Mouse (Mus musculus) thymus, postnatal 10 days (tissue): ENCODE data around the gene Elovl3.
A peak's percentile ranks its signal among the peaks of the same experiment; 100 is the strongest.
"Not testable (repeated sequence)": the region's sequence is repeated elsewhere in the genome, so short reads cannot be mapped to it uniquely, and the experiment has no call there.

Experiments used
- DNase-seq, 2 experiments: peaks; one replicate each; pipeline ENCODE4 v3.0.0; 2021; ENCODE audit warnings: low spot score in 2 of 2

Elovl3 gene

DNA sequence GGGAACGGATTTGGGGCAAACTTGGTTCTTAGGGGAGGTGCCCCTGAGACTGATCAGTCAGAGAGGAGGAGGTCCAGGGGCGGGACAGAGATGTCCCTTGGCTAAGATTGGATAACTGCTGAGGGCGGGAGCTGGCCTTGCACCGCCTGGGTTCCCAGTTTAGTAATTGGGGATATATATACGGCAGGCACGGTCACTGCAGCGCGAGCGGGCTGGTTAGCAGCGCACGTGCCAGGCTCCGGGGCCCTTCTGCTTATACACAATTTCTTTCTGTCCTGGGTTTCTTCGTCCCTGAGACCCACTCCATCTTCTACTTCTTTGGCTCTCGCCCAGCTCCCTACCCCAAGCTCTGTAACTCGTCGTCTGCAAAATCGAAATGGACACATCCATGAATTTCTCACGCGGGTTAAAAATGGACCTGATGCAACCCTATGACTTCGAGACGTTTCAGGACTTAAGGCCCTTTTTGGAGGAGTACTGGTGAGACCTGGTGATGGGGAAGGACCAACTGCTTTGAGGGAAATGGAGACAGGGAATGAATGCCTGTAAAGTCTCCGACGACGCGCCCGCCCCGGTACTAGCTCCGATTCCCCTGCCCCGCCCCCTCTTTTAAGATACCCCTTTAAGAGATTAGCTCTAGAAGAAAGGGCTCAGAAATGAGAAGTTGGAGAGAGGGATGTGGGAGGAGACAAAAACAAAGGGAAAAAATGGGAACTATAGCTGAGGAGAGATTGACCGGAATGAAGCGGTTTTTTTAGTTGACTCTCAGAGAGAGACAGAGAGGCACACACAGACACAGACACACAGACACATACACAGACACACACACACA is at the start of gene Elovl3:
Elovl3 (plus strand) TSS at position 204 of the 832 bp plus-strand sequence.
- DNase-seq = no peak

DNA sequence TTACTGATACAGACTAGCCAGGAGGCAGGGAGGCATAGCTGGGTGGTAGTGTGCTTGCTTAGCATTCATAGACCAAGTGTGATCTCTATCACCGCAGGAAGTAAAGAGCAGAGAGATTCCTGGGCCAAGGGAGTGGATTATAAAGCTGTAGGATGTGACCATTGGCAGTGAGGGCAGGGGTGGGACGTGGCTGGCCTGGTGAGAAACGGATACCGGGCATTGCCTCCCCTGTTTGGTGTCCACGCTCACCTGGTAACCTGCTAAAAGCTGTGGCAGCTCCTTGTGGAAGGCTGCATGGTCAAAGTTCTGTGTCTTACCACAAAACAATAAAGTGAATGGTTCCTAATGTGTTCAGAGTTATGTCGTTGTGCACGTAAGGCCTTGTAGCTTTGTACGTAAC is 46.5 kb upstream of the Elovl3 start:
- no peak for DNase-seq

DNA sequence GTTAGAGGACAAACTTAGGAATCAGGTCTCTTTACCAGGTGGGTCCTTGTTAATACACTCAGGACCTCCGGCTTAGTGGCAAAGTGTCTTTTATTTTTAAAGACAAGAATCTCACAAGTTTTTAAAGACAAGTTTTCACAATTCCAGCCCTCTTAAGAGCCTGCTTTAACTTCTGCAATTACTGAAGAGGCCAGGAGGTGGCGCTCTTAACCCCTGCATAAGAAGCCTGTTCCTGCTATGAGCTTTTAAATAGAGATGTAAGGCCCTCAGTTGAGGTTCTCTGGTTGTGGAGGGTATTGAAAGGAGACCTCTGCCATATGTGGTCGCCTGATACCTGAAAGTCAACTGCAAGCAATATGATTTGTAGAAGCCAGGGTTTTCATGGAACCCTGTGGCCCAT is 45.4 kb upstream of the Elovl3 start:
- peak in 1 of 2 experiments; percentile 47 for DNase-seq

DNA sequence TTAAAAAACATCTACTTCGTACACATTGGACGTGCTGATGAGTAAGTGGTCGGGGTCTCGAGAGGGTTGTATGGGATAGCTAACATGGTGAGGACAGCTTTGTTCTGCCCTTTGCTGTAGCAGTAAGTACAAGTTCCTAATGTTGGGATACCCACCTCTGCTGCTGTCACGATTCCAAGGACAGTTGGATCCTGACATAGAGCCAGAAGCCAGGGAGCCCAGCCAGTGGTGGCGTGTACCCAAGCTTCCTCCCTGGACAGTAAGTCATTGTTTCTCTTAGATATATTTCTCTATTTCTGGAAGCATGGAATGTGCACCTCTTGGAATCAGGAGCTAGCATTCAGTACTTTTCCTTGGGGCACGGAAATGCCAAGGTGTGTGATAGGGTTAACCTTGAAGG is 43.8 kb upstream of the Elovl3 start:
- no peak for DNase-seq

DNA sequence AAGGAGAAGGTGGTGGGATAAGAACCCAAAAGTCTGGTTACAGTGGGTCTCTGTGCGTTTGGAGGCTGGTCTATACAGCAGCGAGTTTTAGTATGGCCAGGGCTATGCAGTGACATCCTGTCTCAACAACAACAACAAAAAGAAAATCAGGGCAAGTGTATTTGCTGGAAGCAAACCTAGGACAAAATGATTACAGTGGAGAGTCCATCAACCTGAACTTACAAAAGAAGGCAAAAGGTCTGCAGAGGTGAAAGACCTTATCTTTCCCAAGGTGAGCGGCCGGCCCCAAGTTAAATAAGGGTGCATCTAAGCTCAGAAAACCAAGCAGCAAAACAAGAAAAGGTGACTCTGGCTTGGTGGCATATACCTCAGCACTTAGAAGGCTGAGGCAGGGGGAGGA is 40.1 kb upstream of the Elovl3 start:
- DNase-seq = no peak

DNA sequence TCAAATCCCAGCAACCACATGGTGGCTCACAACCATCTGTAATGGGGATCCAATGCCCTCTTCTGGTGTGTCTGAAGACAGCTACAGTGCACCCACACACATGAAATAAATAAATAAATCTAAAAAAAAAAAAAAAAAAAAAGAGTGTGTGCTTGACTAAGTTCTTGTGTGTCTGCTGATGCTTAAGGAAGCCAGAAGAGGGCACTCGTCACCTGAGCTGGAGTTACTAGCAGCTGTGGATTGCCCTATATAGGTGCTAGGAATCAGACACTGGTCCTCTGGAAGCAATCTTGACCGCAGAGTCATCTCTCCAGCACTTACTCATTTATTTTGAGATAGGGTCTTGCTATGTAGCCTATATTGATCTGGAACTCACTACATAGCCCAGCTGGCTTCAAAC is 37.6 kb upstream of the Elovl3 start:
- DNase-seq = no peak

DNA sequence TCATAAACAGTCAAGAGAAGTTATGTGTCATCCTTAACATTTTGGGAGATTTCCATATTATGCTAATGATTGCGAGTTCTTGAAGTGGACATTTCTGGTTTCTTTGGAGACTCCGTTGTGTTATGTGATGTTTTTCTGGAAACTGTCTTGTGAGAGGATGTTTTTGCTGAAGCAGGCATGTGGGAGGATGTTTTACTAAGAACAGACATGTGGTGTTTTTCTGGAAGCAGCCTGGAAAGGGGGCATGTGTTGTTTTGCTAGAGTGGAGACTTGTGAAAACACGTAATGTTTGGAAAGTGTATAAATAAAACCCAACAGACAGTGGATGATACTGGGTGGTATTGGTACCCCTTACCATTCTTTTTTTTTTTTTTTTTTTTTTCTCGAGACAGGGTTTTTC is 36.4 kb upstream of the Elovl3 start:
- DNase-seq = no peak

DNA sequence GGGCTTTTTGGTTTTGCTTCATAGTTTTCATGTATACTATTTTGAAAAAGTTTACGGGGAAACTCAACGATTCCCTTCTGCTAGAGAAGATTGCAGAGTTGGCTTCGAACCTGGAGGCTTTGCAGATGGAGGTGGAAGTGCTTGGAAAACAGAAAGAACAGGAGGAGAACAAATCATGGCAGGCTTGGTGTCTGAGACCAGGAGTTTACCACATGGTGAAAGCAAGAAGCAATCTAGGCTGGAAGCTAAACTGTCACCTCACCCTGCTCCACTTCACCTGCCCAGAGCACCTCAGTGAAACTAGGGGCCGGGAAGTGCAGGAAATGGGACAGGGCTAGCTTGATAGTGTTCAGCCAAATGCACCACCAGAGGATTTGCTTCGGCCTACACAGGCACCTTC is 35.3 kb upstream of the Elovl3 start:
- DNase-seq = no peak

DNA sequence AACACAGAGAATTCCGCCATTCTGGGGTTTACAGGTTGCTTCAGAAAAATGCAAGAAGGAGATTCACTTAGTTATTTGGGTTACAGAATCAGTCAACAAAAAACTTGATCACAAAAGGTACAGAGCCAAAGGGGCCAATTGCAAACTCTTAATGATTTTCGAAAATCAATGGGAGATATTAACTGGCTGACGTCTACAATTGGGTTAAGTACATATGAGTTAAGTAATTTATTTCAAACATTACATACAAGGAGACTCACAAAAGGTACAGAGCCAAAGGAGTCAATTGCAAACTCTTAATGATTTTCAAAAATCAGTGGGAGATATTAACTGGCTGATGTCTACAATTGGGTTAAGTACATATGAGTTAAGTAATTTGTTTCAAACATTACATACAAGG is 32.1 kb upstream of the Elovl3 start:
- no peak for DNase-seq

DNA sequence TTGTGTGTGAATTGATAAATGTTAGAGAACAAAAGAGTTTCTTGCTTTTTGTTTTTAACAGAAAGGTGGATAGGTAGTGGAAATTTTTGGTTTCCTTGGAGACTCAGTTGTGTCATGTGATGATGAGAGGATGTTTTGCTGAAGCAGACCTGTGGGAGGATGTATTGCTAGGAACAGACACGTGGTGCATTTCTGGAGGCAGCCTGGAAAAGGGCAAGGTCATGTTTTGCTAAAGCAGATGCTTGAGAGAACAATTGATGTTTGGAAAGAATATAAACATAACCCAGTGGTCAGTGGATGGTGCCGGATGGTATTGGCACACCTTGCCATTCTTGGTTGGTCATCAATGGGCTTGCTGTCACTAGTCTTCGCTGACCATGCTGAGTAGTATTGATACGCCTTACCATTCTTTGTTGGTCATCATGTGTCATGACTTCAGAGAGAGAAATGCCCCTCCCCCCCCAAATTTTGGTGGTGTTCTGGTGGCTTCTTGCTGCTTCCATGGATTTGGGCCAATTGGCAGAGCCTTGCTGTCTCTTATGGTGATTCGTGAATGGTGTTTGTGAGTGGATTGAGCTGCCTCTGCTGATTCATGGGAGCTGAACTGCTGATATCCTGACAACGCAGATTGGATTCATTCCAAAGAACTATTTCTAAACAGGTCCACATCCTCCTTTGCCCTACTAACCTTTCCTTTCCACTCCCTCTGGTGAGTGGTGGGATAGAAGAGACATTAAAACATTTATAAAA is 28.1 kb upstream of the Elovl3 start:
- DNase-seq = no peak

DNA sequence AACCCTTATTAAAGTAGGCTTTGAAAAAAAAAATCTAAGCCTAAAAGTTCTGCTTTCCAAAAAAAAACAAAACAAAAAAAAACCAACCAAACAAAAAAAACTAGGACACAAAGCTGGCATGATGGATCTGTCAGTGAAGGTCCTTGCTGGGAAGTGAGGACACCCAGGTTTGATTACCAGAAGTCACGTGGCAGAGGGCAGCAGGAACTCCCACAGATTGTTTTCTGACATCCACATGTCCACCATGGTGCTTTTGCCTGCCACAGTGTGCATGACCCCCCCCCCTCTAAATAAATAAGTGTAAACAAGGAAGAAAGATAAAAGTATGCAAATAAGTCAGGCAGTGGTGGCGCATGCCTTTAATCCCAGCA is 27.5 kb upstream of the Elovl3 start:
- DNase-seq = no peak

DNA sequence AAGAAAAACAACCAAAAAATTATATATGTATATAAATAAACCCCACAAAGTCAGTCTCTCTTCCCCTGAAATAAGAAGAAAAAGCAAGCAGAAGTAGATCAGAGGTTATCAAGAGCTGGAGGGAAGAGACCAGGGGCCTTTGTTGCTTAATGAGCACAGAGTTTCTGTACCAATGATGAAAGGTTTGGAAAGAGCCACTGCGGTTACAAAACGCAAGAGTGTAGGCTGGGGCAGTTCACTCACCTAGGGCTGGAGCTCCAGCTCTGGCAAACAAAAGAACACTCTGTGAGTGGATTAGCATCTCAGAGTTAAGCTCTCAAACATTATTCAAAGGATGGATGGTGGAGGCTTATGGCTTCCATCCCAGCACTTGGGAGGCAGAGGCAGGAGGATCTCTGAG is 21.5 kb upstream of the Elovl3 start:
- DNase-seq = no peak

DNA sequence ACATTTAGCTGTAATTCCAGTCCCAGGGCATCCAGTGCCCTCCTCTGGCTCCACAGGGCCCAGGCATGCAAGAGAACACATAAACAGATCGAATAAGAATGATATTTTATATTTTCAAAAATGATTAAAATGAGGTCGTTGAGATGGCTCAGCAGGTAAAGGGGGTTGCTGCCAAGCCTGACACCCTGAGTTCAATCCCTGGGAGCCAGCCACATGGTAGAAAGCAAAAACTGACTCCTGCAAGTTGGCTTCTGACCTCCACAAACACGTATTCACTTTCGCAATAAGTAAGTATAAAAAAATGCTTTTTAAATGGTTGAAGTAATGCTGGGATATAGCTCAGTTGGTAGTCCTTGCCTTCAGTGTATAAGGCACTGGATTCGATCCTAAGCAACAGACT is 20.9 kb upstream of the Elovl3 start:
- no peak for DNase-seq

DNA sequence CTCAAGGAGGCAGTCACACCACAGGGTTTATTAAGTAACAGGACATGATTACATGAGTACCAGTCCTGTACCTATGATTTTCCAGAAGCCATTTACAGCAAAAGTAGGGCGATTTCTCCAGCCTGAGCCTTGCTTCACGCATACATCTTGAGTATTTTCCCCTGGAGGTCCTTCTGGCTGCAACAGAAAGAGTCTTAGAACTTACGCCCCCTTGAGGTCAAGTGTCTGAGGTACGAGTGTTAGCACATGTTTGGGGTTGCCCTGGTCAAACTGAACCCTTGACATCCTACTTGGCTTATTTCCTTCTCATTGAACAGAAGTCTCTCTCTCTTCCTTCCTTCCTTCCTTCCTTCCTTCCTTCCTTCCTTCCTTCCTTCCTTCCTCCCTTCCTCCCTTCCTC is 17.1 kb upstream of the Elovl3 start:
- DNase-seq = no peak

DNA sequence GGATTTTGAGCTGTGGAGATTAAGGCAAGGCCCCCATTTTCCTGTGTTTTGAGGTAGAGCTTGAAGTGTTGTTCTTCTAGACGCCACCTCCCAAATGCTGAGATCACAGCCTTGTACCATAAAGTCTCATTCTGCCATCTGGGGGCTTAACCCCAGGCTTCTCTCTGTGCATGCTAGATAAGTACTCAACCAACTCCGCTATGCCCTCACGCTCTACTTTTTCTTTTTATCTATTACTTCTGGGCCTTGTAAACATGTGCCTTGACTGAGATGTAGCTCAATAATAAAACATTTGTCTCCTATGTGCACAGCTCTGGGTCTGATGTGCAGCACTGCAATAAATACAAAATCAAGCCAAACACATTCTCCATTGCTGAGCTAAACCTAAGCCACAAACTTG is 12.2 kb upstream of the Elovl3 start:
- no peak for DNase-seq

DNA sequence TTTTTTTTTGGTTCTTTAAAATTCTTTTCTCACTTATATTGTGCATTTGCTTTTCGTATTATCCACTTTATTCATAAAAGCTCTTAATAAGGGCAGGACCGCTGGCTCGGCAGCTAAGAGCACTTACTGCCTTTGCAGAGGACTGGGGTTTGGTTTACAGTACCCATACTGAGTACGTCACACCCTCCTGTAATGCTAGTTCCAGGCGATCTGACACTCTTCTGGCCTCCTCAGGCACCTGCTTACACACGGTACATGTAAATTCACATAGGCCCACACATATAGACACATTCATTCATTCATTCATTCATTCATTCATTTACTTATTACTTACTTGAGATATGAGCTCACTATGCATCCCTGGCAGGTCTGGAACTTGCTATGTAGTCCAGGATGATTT is 10.8 kb upstream of the Elovl3 start:
- DNase-seq = no peak

DNA sequence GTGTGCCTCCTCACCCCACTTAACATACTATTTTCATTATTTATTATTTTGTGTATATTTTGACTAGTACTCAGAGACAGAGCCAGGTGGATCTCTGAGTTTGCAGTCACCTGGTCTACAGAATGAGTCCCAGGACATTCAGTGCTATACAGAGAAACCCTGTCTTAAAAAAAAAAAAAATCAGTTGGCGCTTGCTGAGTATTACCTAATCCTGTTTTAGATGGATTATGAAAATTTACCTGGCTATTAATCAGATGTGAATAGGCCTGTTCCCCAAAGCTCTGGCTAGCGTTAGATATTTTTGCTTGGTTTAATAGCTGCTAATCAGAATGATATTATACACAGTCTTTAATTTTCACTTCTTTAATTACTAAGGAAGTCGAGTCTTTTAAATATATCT is 7.8 kb upstream of the Elovl3 start:
- no peak for DNase-seq

DNA sequence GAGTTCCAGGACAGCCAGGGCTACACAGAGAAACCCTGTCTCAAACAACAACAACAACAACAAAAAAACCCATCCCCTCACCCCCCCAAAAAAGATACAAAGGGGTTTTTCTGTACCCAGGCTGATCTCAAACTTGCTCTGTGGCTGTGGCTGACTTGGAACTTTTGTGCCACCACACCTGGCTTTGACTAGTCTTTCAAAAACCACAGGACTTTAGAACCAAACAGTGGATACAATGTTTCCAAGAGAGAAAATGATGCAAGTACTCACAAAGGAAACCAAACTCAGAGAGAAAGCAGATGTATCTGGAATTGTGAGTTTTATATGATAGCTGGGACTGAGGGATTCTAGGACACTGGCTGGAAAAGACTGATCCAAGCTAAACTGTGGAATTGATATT is 7.0 kb upstream of the Elovl3 start:
- DNase-seq = no peak

DNA sequence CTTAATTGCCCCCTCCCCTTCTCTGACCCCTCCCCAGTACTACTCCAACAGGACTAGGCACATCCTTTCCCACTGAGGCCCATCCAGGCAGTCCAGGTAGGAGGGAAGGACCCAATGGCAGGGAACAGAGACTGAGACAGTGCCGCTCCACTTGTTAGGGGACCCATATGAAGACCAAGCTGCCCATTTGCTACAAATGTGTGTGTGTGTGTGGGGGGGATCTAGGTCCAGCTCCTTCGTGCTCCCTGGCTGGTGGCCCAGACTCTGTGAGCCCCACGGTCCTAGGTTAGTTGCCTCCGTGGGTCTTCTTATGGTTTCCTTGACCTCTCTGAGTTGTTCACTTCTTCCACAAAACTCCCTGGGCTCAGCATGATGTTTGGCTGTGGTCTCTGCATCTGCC is 5.4 kb upstream of the Elovl3 start:
- no peak for DNase-seq

DNA sequence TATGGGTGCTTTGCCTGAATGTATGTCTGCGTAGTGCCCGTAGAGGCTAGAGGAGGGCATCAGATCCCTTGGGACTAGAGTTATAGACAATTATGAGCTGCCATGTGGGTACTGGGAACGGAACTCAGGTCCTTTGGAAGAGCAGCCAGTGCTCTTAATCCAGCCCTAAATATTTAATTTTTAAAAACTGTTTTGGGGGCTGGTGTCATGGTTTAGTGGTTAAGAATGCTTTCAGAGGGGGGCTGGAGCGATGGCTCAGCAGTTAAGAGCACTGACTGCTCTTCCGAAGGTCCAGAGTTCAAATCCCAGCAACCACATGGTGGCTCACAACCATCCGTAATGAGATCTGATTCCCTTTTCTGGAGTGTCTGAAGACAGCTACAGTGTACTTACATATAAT is 2.0 kb upstream of the Elovl3 start:
- not testable (repeated sequence) for DNase-seq

DNA sequence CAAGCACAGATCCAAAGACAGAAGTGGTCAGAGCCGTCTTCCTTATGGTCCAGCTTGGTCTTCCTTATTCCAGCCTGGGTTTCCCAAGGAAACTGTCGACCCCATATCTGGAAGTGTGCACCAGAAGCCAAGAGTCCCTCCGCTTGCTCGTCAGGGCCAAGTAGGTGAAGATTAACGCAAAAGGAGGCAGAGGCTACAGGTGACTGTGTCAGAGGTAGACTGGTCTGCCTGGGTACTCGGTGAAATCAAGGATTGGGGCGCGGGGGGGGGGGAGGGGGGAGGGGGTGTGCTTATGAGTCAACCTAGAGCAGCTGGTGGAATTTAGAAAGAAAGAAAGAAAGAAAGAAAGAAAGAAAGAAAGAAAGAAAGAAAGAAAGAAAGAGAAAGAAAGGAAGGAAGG is 414 bp upstream of the Elovl3 start:
- DNase-seq = no peak

DNA sequence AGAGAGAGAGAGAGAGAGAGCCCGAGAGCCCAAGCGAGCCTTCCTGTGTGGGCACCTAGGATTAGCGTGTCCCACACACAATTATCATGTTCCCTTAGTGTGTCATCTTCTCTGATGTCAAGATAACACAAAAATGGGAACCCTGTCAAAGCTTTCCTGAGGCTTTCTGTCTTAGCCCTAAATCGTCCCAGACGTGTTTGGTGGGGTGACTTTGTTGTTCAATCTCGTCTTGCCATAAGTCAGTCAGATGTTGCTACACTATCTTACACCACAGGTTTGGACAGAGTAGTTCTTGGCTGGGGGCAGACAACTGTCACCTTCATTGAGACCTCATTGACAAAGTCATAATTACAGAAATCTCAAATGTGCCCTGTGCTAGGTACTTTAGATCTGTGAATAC is 880 bp downstream of the Elovl3 start:
- no peak for DNase-seq

DNA sequence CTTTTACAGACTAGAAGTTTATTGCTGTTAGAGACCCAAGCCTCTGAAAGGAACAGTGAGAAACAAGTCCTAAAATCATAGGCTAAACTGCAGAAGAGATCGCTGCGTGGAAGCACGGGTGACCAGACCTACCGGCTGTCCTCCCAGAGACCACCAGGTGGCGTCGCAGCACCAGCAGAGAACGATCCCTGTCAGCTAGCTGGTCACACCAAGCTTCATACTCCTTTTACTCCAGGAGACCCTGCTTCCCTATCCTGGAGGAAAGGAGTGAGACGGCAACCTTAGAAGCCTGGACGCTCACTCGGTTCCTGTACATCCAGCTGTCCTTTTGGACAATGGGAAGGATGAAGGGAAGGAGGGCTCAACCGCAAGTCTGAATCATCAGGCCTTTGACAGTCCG is 3.6 kb downstream of the Elovl3 start:
- DNase-seq = peak; percentile 65 to 90
